Mouse (Mus musculus) cortical plate, adult 2 months (tissue): ENCODE measurements around the gene Irf5.

Source experiments
- CTCF ChIP-seq: fragments of 200-500 bp; IDR thresholded peaks from 2 replicates; pipeline ENCODE4 v1.5.1; 2011; ENCODE audit warnings: mild to moderate bottlenecking, control low read depth, low read length; ENCODE audit not compliant: insufficient read depth; ENCODE audit errors: extremely low read depth
- POLR2A ChIP-seq: fragments of 200-500 bp; IDR thresholded peaks from 2 replicates; pipeline ENCODE4 v1.6.1; 2011; ENCODE audit warnings: mild to moderate bottlenecking, low read length, control low read depth; ENCODE audit not compliant: insufficient read depth; ENCODE audit errors: extremely low read depth

DNA sequence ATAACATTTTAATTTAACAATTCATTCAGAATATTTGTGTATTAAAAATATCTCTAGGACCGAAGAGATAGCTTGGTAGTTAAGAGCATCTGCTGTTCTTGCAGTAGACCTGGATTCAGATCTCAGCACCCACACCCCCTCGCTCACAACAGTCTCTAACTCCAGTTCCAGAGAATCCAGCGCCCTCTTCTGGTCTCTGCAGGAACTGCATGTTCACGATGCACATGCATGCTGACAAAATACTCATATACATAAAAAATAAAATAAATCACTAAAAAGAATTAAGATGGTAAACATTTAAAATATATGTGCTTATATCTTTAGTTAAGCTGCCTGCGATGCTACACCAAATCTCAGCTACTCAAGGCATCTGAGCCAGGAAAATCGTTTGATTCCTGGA is 1.2 kb upstream of the Irf5 start:
- TF ChIP-seq CTCF (peak; percentile 16; the same call in 1 of the 2 replicates), POLR2A (no peak)
